8 mouse cellular contexts compared by ENCODE assay signal in the genomic region with DNA sequence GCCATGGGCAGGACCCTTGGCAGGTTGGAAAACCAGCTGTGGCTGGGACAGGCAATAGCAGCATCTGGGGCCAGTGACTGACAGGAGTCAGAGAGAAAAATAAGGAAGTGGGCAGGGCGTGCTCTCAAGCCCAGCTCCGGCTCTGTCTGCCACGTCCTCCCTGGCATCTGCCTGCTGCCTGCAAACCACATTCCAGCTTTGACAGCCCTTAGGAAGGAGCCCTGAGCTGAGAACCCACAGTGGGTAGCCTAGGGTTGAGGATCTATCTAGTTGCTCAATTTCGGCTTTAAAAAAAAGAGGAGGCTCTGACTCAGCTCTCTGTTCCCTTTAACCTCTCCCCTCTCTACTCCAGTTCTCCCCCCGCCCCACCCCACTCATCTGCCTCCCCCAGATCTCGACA. TPM values are rescaled to one million over a fixed set of nuclear protein-coding genes. Genes with fewer than 3 reads are reported as not detected.
DNase-seq lines count a peak whose midpoint lies in the region; ATAC-seq lines count a peak whose summit lies in the region.

No protein-coding gene starts in this region.

- peaks cover 31% of the 10 kb centered on the region for H3K4me1 ChIP-seq in heart, embryonic 12.5 days (replicated peaks)

- H3K36me3 ChIP-seq in heart, embryonic 12.5 days: no peaks in the 10 kb centered on the region

- no peaks in the 10 kb centered on the region for H3K9me3 ChIP-seq in heart, embryonic 12.5 days (replicated peaks)

- peaks cover 17% of the 10 kb centered on the region for H3K27me3 ChIP-seq in heart, embryonic 12.5 days (replicated peaks)

- no peak for ATAC-seq in heart, embryonic 12.5 days (ENCODE audit: insufficient number of reproducible peaks, low FRiP score)
- no peak for ATAC-seq in cerebellum, adult (ENCODE audit: insufficient number of reproducible peaks, low FRiP score, low TSS enrichment)

- 38% methylated on average over 6 of the region's 6 CpGs for WGBS in heart, embryonic 12.5 days

- H3K27ac ChIP-seq in heart, embryonic 12.5 days (ENCODE audit: poor library complexity, severe bottlenecking): no peak overlapping the region

- H3K4me2 ChIP-seq in heart, embryonic 12.5 days: no peak overlapping the region

- 0 out of 2 replicates have a peak overlapping the region, but pooled peaks have one; percentile 2 for H3K9ac ChIP-seq in heart, embryonic 12.5 days

- DNase-seq in layer of hippocampus, adult 11-12 months (ENCODE audit: low spot score): peak; percentile 61
- DNase-seq in layer of hippocampus, postnatal 10 days (ENCODE audit: low spot score in 2 of 2): no peak
- peak; percentile 67 for DNase-seq in lung, postnatal 10 days
- DNase-seq in thymus, postnatal 14 days: peak; percentile 56
- no peak for DNase-seq in embryo, embryonic 10 days (ENCODE audit: low spot score)
- no peak for DNase-seq in right cerebral cortex, adult 18-20 months

- H3K4me3 ChIP-seq in heart, embryonic 12.5 days: no peak overlapping the region

RNA-seq across cellular contexts. Expression of a gene that starts 11.6 kb away (rescaled TPM):
- total RNA-seq in layer of hippocampus, postnatal 10 days (2021): 10 to 100 TPM; 25.1 to 25.2 TPM
- 10.3 and 10.7 TPM in 2 replicates for polyA plus RNA-seq in heart, embryonic 12.5 days (2016; fragmentation: Nextera tagmentation; extraction: Ambion mirVana)

RNA-seq across cellular contexts. Expression of a gene that starts 16.7 kb away (rescaled TPM):
- total RNA-seq in layer of hippocampus, postnatal 10 days (2021): 10 to 100 TPM; 38.8 to 41.0 TPM
- polyA plus RNA-seq in heart, embryonic 12.5 days (2016; fragmentation: Nextera tagmentation; extraction: Ambion mirVana): 15.3 and 16.3 TPM in 2 replicates

Comparison
In these comparisons a context has a peak if more than half of its experiments do, and no peak if none do; other contexts are left out.
1. DNase-seq: peak in layer of hippocampus, adult 11-12 months (single experiment), lung, postnatal 10 days (single experiment) and thymus, postnatal 14 days (single experiment); none in layer of hippocampus, postnatal 10 days (0 of 2), embryo, embryonic 10 days (single experiment) and right cerebral cortex, adult 18-20 months (single experiment).